Mouse (Mus musculus): Measurements from ENCODE around the gene Pard3b. TPM values are rescaled to one million over a fixed set of nuclear protein-coding genes. Genes with fewer than 3 reads are reported as not detected.

The Pard3b gene
- total and polyA plus RNA-seq, 3 experiments = 2.2 to 13.9 (median 13.8) TPM

- Histone ChIP-seq H3K79me2 (replicated peaks; ENCODE audit: control insufficient read depth, insufficient read depth, low read length) (no peaks in the 10 kb centered on the region), H3K36me3 (ENCODE audit: control insufficient read depth, insufficient read depth, low read length) (no peaks in the 10 kb centered on the region), H3K27me3 (ENCODE audit: control insufficient read depth, insufficient read depth, low read length) (no peaks in the 10 kb centered on the region), H3K9ac (ENCODE audit: low read depth, low read length) (no peak overlapping the region), H3K4me3 (no peak overlapping the region), H3K27ac (no peak overlapping the region), H3K4me1 (ENCODE audit: control insufficient read depth, insufficient read depth, low read length) (no peaks in the 10 kb centered on the region)
- WGBS = 85% methylated on average over 1 of the region's 1 CpGs
- no peak for DNase-seq
- intact Hi-C loops (cut with DNase I) = no loop called here
- no peak for TF ChIP-seq CTCF (IDR thresholded peaks at IDR 0.05)
- TF ChIP-seq POLR2A (IDR thresholded peaks at IDR 0.05; ENCODE audit: insufficient read depth, low read depth, low read length) = no peak
- no peak for TF ChIP-seq EP300 (IDR thresholded peaks at IDR 0.05; ENCODE audit: insufficient read depth, low read depth, low read length)
Observed at GRCm38 (mm10) chr1:62252432-62252831, 613.8 kb downstream of the Pard3b start.

DNA sequence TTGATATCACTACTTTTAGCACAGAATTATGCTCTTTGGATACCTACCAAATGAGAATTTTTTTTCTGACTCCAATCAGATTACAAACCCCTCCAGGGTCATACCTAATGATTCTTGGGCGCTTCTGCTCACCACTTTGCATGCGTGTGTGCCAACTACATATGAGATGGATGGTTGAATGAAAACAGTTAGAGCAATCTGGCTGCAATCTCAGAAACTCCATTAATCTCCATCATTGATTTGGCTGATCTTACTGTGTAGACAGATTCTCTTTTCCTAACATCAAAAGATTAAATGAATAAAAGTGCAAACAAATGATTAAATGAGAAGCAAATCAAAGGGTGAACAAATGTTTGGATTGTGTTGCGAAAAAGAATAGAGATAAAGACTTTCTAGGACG is 615.7 kb downstream of the Pard3b start:
- H3K36me3 ChIP-seq (ENCODE audit: control insufficient read depth, insufficient read depth, low read length) = no peaks in the 10 kb centered on the region
- 92% methylated on average over 4 of the region's 4 CpGs for WGBS
- no peak overlapping the region for H3K4me3 ChIP-seq
- no peaks in the 10 kb centered on the region for H3K79me2 ChIP-seq (replicated peaks; ENCODE audit: control insufficient read depth, insufficient read depth, low read length)
- H3K9ac ChIP-seq (ENCODE audit: low read depth, low read length) = no peak overlapping the region
- no peaks in the 10 kb centered on the region for H3K27me3 ChIP-seq (ENCODE audit: control insufficient read depth, insufficient read depth, low read length)
- TF ChIP-seq POLR2A (IDR thresholded peaks at IDR 0.05; ENCODE audit: insufficient read depth, low read depth, low read length) = no peak
- no peak for TF ChIP-seq EP300 (IDR thresholded peaks at IDR 0.05; ENCODE audit: insufficient read depth, low read depth, low read length)
- TF ChIP-seq CTCF (IDR thresholded peaks at IDR 0.05) = no peak
- no peak overlapping the region for H3K27ac ChIP-seq
- no peak for DNase-seq
- no peaks in the 10 kb centered on the region for H3K4me1 ChIP-seq (ENCODE audit: control insufficient read depth, insufficient read depth, low read length)
- intact Hi-C loops (cut with DNase I) = no loop called here

DNA sequence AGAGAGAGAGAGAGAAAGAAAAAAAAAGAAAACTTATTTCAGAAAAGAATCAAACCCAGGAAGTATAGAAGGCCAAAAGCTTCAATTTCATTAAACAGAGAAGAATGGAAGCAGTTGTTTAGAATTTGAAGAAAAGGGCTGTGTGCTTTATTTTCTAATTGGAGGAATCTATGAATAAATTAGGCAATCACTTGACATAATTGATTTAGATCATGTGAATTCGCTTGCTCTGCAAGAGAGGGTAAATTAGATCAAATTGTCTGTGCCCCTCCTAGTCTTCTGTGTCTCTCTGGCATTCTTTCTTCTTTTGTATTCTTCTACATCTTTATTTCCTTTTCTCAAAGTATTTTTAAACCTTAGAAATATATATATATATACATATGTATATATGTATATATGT is 616.3 kb downstream of the Pard3b start:
- TF ChIP-seq EP300 (IDR thresholded peaks at IDR 0.05; ENCODE audit: insufficient read depth, low read depth, low read length) (no peak), CTCF (IDR thresholded peaks at IDR 0.05) (no peak), POLR2A (IDR thresholded peaks at IDR 0.05; ENCODE audit: insufficient read depth, low read depth, low read length) (no peak)

DNA sequence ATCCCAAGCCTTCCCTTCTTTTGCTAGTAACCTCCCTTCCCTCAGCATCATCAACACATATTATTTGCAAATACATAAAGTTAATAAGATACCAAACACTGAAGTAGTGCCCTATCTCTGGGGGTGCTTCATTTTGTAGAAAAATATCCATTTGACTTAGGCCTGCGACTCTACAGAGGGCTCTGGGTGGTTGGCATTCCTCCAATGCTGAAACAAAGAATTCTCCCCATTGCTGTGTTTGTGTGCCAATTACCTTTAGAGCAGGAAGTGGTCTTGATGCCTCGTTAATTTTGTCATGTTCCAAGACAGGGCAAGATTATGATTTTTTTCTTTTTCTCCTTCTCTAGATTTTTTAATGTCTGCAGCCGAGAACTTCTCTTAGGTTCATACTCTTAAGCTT is 637.8 kb downstream of the Pard3b start:
- intact Hi-C loops (cut with DNase I) = no loop called here
- WGBS = 61% methylated on average over 3 of the region's 3 CpGs

More for the DNA sequence above, 616.3 kb downstream of the Pard3b start:
- no peak overlapping the region for H3K27ac ChIP-seq
- 88% methylated on average over 1 of the region's 1 CpGs for WGBS
- no peak for DNase-seq
- intact Hi-C loops (cut with DNase I) = no loop called here
- H3K4me3 ChIP-seq = no peak overlapping the region
- H3K27me3 ChIP-seq (ENCODE audit: control insufficient read depth, insufficient read depth, low read length) = no peaks in the 10 kb centered on the region
- no peaks in the 10 kb centered on the region for H3K36me3 ChIP-seq (ENCODE audit: control insufficient read depth, insufficient read depth, low read length)
- no peaks in the 10 kb centered on the region for H3K79me2 ChIP-seq (replicated peaks; ENCODE audit: control insufficient read depth, insufficient read depth, low read length)
- no peaks in the 10 kb centered on the region for H3K4me1 ChIP-seq (ENCODE audit: control insufficient read depth, insufficient read depth, low read length)
- no peak overlapping the region for H3K9ac ChIP-seq (ENCODE audit: low read depth, low read length)

DNA sequence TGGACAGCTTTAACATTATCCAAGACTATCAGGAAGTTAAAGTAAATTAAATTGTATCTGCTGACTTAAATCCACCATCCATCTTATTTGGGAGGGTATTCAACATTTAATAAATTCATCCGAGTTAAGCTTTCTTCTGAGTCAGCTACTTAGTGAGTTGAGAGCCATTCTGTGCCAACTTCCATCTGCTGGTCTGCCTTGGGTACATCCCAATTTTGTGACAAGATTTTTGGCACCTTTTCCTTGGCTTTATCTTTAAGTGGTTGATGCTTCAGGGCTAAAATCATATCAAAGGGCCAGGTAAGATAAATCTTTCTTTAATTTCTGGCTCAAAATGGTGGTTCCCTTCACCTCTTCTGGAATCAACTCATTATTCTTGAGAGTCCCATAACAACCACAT is 640.0 kb downstream of the Pard3b start:
- TF ChIP-seq POLR2A (IDR thresholded peaks at IDR 0.05; ENCODE audit: insufficient read depth, low read depth, low read length) (no peak), CTCF (IDR thresholded peaks at IDR 0.05) (no peak), EP300 (IDR thresholded peaks at IDR 0.05; ENCODE audit: insufficient read depth, low read depth, low read length) (no peak)
- Histone ChIP-seq H3K9ac (ENCODE audit: low read depth, low read length) (no peak overlapping the region), H3K4me1 (ENCODE audit: control insufficient read depth, insufficient read depth, low read length) (no peaks in the 10 kb centered on the region), H3K4me3 (no peak overlapping the region), H3K36me3 (ENCODE audit: control insufficient read depth, insufficient read depth, low read length) (no peaks in the 10 kb centered on the region), H3K27me3 (ENCODE audit: control insufficient read depth, insufficient read depth, low read length) (no peaks in the 10 kb centered on the region), H3K79me2 (replicated peaks; ENCODE audit: control insufficient read depth, insufficient read depth, low read length) (no peaks in the 10 kb centered on the region), H3K27ac (no peak overlapping the region)
- 73% methylated on average over 1 of the region's 1 CpGs for WGBS
- DNase-seq = no peak
- intact Hi-C loops (cut with DNase I) = no loop called here

More for the DNA sequence above, 637.8 kb downstream of the Pard3b start:
- Histone ChIP-seq H3K79me2 (replicated peaks; ENCODE audit: control insufficient read depth, insufficient read depth, low read length) (no peaks in the 10 kb centered on the region), H3K9ac (ENCODE audit: low read depth, low read length) (no peak overlapping the region), H3K27me3 (ENCODE audit: control insufficient read depth, insufficient read depth, low read length) (no peaks in the 10 kb centered on the region), H3K36me3 (ENCODE audit: control insufficient read depth, insufficient read depth, low read length) (no peaks in the 10 kb centered on the region), H3K27ac (no peak overlapping the region), H3K4me3 (no peak overlapping the region), H3K4me1 (ENCODE audit: control insufficient read depth, insufficient read depth, low read length) (no peaks in the 10 kb centered on the region)
- TF ChIP-seq EP300 (IDR thresholded peaks at IDR 0.05; ENCODE audit: insufficient read depth, low read depth, low read length) (no peak), CTCF (IDR thresholded peaks at IDR 0.05) (no peak), POLR2A (IDR thresholded peaks at IDR 0.05; ENCODE audit: insufficient read depth, low read depth, low read length) (no peak)
- DNase-seq = no peak

GRCm38 (mm10) chr1:62280586-62280985 is 642.0 kb downstream of the Pard3b start:
- Histone ChIP-seq H3K79me2 (replicated peaks; ENCODE audit: control insufficient read depth, insufficient read depth, low read length) (no peaks in the 10 kb centered on the region), H3K4me1 (ENCODE audit: control insufficient read depth, insufficient read depth, low read length) (no peaks in the 10 kb centered on the region), H3K4me3 (no peak overlapping the region), H3K36me3 (ENCODE audit: control insufficient read depth, insufficient read depth, low read length) (no peaks in the 10 kb centered on the region), H3K27ac (no peak overlapping the region), H3K9ac (ENCODE audit: low read depth, low read length) (no peak overlapping the region), H3K27me3 (ENCODE audit: control insufficient read depth, insufficient read depth, low read length) (no peaks in the 10 kb centered on the region)
- intact Hi-C loops (cut with DNase I) = no loop called here
- DNase-seq = no peak
- TF ChIP-seq POLR2A (IDR thresholded peaks at IDR 0.05; ENCODE audit: insufficient read depth, low read depth, low read length) (no peak), EP300 (IDR thresholded peaks at IDR 0.05; ENCODE audit: insufficient read depth, low read depth, low read length) (no peak), CTCF (IDR thresholded peaks at IDR 0.05) (no peak)
